Mouse (Mus musculus) thymus, adult 2 months (tissue): ENCODE measurements around the gene Fgfr2.

ENCODE experiments used
- CTCF ChIP-seq: fragments of 200-500 bp; IDR thresholded peaks from 2 replicates; pipeline ENCODE4 v1.5.1; 2012; ENCODE audit warnings: mild to moderate bottlenecking, control low read depth, low read length, moderate library complexity, borderline replicate concordance; ENCODE audit not compliant: control insufficient read depth, poor library complexity, insufficient read depth; ENCODE audit errors: extremely low read depth
- POLR2A ChIP-seq: fragments of 200-500 bp; IDR thresholded peaks from 2 replicates; pipeline ENCODE4 v1.6.1; 2012; ENCODE audit warnings: mild to moderate bottlenecking, low read length, control low read depth, moderate library complexity; ENCODE audit not compliant: control insufficient read depth, poor library complexity, insufficient read depth; ENCODE audit errors: extremely low read depth

- TF ChIP-seq CTCF (no peak), POLR2A (no peak)
These were observed 432.3 kb downstream of the Fgfr2 start for GRCm38 (mm10) chr7:132690716-132691472.
